Mouse (Mus musculus): ENCODE results near the gene Marcksl1. TPM values are rescaled to one million over a fixed set of nuclear protein-coding genes. Genes with fewer than 3 reads are reported as not detected.
A peak's percentile ranks its signal among the peaks of the same experiment; 100 is the strongest.
"Not testable (repeated sequence)": the region's sequence is repeated elsewhere in the genome, so short reads cannot be mapped to it uniquely, and the experiment has no call there.

Gene Marcksl1
- total and polyA plus RNA-seq, 3 experiments: 13.4 to 38.9 (median 18.7) TPM

DNA sequence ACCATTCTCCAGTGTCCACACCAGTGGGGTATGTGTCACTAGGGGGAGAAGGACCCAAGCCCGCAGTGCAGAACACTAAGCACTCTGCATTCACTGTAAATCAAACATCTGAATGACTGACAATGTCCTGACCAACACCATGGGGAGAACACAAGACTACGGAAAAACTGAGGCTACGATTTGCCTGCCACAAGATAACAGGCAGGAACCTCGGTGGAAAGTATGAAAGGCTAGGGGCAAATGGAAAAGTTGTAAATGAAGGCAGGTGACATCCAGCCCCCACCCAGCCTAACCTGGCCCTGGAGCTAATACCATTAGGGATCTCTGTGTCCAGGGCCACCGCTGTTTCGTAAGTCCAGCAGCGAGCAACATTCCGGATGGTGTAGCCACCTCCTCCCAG lies 5.1 kb downstream of the Marcksl1 start:
- no peak overlapping the region for H3K4me3 ChIP-seq (ENCODE audit: low read depth, low read length)
- no peak for TF ChIP-seq GATA2 (IDR thresholded peaks at IDR 0.05; ENCODE audit: borderline replicate concordance, low read depth, low read length)
- peaks cover 75% of the 10 kb centered on the region for H3K36me3 ChIP-seq (replicated peaks)
- peaks cover 13% of the 10 kb centered on the region; the same call in 1 of the 2 replicates for H3K27me3 ChIP-seq (ENCODE audit: insufficient read depth, low read length)
- DNase-seq (ENCODE audit: low spot score) (no peak), ATAC-seq (ENCODE audit: extremely low read depth, insufficient number of reproducible peaks, low FRiP score, poor library complexity, severe bottlenecking) (no peak)
- H3K4me1 ChIP-seq (ENCODE audit: insufficient read depth, low read depth, low read length): peaks cover 14% of the 10 kb centered on the region
- H3K9me3 ChIP-seq (replicated peaks): no peaks in the 10 kb centered on the region

DNA sequence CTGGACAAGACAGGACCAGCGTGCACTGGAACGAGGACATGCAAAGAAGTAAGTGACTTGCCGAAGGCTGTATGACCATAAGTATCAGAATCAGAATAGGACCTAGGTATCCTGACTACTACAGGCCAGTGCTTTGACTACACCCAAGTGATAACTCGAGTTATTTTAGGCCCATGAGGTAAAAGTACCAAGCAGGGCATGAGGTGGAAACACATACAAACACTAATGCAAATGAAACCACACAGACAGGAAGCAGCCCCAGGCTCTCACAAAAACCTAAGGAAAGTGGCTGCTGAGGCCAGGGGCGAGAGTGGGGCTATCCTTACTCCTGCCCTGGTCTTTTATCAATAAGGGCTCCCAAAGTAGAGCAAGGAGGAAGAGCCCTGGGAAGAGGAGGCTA lies 12.0 kb downstream of the Marcksl1 start:
- Histone ChIP-seq H3K4me1 (ENCODE audit: insufficient read depth, low read depth, low read length) (no peaks in the 10 kb centered on the region; the same call in 1 of the 2 replicates), H3K9me3 (replicated peaks) (no peaks in the 10 kb centered on the region), H3K36me3 (replicated peaks) (peaks cover 82% of the 10 kb centered on the region), H3K4me3 (ENCODE audit: low read depth, low read length) (no peak overlapping the region), H3K27me3 (ENCODE audit: insufficient read depth, low read length) (no peaks in the 10 kb centered on the region)
- TF ChIP-seq TAL1 (conservative IDR thresholded peaks at IDR 0.05; ENCODE audit: low read depth, low read length) (no peak), GATA2 (IDR thresholded peaks at IDR 0.05; ENCODE audit: borderline replicate concordance, low read depth, low read length) (no peak), GATA1 (IDR thresholded peaks at IDR 0.05; ENCODE audit: borderline replicate concordance, low read length) (no peak), POLR2AphosphoS5 (IDR thresholded peaks at IDR 0.05; ENCODE audit: insufficient replicate concordance, low read depth, low read length) (no peak), CTCF (IDR thresholded peaks at IDR 0.05; ENCODE audit: low read depth, low read length) (no peak)
- ATAC-seq (ENCODE audit: extremely low read depth, insufficient number of reproducible peaks, low FRiP score, poor library complexity, severe bottlenecking): no peak
- DNase-seq (ENCODE audit: low spot score): no peak

DNA sequence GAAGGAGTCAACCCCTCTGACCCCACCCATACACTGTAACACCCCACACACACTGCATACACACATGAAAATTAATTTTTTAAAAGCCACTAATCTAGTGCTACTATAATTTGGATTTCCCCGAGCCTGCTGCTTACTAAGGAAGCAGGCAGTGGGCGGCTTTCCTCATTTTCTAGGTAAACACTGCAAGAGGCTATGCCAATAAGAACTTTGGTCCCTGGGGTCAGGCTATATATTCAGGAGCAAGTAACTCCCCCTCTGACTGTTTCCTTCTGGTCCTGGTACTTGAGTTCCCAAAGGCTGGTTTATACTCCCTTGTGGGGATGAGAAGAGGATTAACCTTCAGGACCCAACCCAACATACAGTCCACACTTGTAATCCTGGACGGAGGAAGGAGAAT lies 12.5 kb downstream of the Marcksl1 start:
- TF ChIP-seq GATA2 (IDR thresholded peaks at IDR 0.05; ENCODE audit: borderline replicate concordance, low read depth, low read length) (no peak), POLR2AphosphoS5 (IDR thresholded peaks at IDR 0.05; ENCODE audit: insufficient replicate concordance, low read depth, low read length) (no peak), TAL1 (conservative IDR thresholded peaks at IDR 0.05; ENCODE audit: low read depth, low read length) (no peak), GATA1 (IDR thresholded peaks at IDR 0.05; ENCODE audit: borderline replicate concordance, low read length) (no peak), CTCF (IDR thresholded peaks at IDR 0.05; ENCODE audit: low read depth, low read length) (no peak)
- H3K27me3 ChIP-seq (ENCODE audit: insufficient read depth, low read length): no peaks in the 10 kb centered on the region
- no peak for DNase-seq (ENCODE audit: low spot score)
- no peaks in the 10 kb centered on the region; the same call in 1 of the 2 replicates for H3K4me1 ChIP-seq (ENCODE audit: insufficient read depth, low read depth, low read length)
- H3K4me3 ChIP-seq (ENCODE audit: low read depth, low read length): no peak overlapping the region
- H3K9me3 ChIP-seq (replicated peaks): no peaks in the 10 kb centered on the region
- H3K36me3 ChIP-seq (replicated peaks): peaks cover 83% of the 10 kb centered on the region
- no peak for ATAC-seq (ENCODE audit: extremely low read depth, insufficient number of reproducible peaks, low FRiP score, poor library complexity, severe bottlenecking)

DNA sequence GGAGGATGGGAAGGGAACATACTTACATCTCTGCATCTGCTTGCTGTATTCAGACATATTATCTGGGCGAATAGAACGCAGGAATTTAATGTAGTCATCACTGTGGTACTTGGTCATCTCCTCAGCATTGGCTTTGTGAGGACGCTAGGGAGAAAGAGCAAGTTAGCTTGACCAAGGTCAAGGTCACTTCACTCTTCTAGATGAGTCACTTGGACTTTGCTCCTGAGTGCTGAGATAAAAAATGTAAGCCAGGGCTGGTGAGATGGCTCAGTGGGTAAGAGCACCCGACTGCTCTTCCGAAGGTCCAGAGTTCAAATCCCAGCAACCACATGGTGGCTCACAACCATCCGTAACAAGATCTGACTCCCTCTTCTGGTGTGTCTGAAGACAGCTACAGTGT lies 15.5 kb downstream of the Marcksl1 start:
- not testable (repeated sequence) for H3K27me3 ChIP-seq (ENCODE audit: insufficient read depth, low read length); ATAC-seq (ENCODE audit: extremely low read depth, insufficient number of reproducible peaks, low FRiP score, poor library complexity, severe bottlenecking); H3K4me3 ChIP-seq (ENCODE audit: low read depth, low read length); H3K9me3 ChIP-seq (replicated peaks); H3K4me1 ChIP-seq (ENCODE audit: insufficient read depth, low read depth, low read length); DNase-seq (ENCODE audit: low spot score)
- peaks cover 78% of the 10 kb centered on the region for H3K36me3 ChIP-seq (replicated peaks)

DNA sequence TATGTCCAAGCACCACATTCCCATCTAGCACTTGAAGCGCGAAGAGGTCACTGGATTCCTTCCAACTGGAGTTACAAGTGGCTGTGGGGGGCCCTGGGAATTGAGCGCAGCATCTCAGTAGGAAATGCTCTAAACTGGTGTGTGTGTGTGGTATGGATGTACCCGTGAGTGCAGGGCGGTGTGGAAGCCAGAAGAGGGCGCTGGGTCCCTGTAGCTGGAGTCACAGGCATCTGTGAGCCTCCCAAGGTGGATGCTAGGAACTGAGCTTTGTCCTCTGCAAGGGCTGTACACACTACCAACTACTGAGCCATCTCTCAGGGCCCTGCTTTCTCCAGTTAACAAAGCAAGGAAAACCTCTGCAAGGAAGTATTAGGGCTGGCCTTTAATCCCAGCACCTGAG lies 26.6 kb downstream of the Marcksl1 start:
- Histone ChIP-seq H3K4me1 (ENCODE audit: insufficient read depth, low read depth, low read length) (peaks cover 42% of the 10 kb centered on the region), H3K36me3 (replicated peaks) (peaks cover 54% of the 10 kb centered on the region), H3K4me3 (ENCODE audit: low read depth, low read length) (no peak overlapping the region), H3K27me3 (ENCODE audit: insufficient read depth, low read length) (no peaks in the 10 kb centered on the region), H3K9me3 (replicated peaks) (no peaks in the 10 kb centered on the region)
- no peak for ATAC-seq (ENCODE audit: extremely low read depth, insufficient number of reproducible peaks, low FRiP score, poor library complexity, severe bottlenecking)
- no peak for DNase-seq (ENCODE audit: low spot score)
- TF ChIP-seq GATA2 (IDR thresholded peaks at IDR 0.05; ENCODE audit: borderline replicate concordance, low read depth, low read length): no peak
- 0 out of 2 replicates have a peak, but pooled peaks have one; percentile 15 for TF ChIP-seq CTCF (IDR thresholded peaks at IDR 0.05; ENCODE audit: low read depth, low read length)

DNA sequence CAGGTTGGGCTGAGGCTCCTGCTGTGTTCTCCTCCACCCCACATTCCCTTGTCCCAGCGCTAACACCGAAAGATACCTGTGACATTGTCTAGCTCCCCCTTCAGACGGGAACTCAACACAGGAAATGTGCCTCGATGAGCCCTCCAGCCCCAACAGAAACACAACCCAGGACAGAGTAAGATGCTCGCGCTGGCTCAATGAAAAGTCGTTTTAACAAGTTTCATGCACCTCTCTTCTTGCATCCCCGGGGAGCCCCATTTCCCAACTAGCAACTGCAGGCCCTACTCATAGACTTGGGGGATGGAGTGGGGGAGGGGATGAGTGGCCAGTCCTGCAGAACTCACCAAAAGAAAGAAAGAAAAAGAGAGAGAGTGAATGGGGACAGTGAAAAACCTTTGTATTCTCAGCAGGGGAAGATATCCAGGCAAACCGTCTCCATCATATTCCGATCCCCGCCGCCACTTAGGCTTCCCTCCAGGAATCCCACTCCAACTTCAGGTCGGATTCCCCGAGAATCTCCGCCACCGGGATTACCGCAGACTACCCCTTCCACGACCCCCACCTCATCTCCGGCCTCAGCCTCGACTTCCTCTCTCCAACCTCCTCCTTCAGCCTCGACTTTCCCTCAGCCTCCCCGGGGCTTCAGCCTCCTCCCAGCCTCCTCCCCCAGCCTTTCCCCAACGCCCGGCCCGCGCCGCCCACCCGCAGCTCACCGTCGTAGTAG lies 28.6 kb downstream of the Marcksl1 start:
- peak overlapping the region; percentile 90 for H3K4me3 ChIP-seq (ENCODE audit: low read depth, low read length)
- peak; percentile 30 for DNase-seq (ENCODE audit: low spot score)
- ATAC-seq (ENCODE audit: extremely low read depth, insufficient number of reproducible peaks, low FRiP score, poor library complexity, severe bottlenecking): no peak
- no peaks in the 10 kb centered on the region for H3K27me3 ChIP-seq (ENCODE audit: insufficient read depth, low read length)
- TF ChIP-seq GATA1 (IDR thresholded peaks at IDR 0.05; ENCODE audit: borderline replicate concordance, low read length) (no peak), CTCF (IDR thresholded peaks at IDR 0.05; ENCODE audit: low read depth, low read length) (peak; percentile 20; the same call in 1 of the 2 replicates)
- H3K4me1 ChIP-seq (ENCODE audit: insufficient read depth, low read depth, low read length): peaks cover 49% of the 10 kb centered on the region
- peaks cover 36% of the 10 kb centered on the region for H3K36me3 ChIP-seq (replicated peaks)
- H3K9me3 ChIP-seq (replicated peaks): no peaks in the 10 kb centered on the region

DNA sequence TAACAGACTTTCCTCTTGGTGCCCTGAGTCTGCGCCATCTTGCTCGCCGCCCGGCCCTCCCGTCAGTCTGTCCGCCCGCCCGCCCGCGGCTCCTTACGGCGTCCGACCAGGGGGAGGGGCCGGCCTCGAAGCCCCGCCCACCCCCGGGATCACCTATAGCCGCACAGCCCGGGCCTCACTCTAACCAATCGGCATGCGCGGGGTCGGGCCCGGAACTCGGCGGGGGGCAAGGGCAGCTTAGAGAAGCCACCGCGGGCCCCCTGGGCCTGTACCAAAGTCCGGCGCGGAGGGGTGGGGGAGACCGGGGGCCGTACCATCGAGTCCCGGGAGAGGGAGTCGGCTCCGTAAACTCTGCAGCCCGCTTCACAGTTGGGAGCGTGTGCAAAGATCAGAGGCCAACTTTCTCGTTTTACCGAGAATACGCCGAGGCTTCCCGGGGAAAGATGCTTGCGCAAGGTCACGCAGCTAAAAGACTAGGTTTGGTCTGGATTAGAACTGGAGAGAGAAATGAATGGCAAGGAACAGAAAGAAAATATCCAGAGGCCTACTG lies 29.3 kb downstream of the Marcksl1 start, which contains the start of gene Hdac1:
Gene Hdac1 (minus strand): TSS at position 122 of the 550 bp plus-strand sequence.
- H3K36me3 ChIP-seq (replicated peaks): peaks cover 29% of the 10 kb centered on the region
- TF ChIP-seq POLR2AphosphoS5 (IDR thresholded peaks at IDR 0.05; ENCODE audit: insufficient replicate concordance, low read depth, low read length) (no peak), GATA1 (IDR thresholded peaks at IDR 0.05; ENCODE audit: borderline replicate concordance, low read length) (no peak), TAL1 (conservative IDR thresholded peaks at IDR 0.05; ENCODE audit: low read depth, low read length) (no peak), CTCF (IDR thresholded peaks at IDR 0.05; ENCODE audit: low read depth, low read length) (no peak), GATA2 (IDR thresholded peaks at IDR 0.05; ENCODE audit: borderline replicate concordance, low read depth, low read length) (no peak)
- no peaks in the 10 kb centered on the region for H3K9me3 ChIP-seq (replicated peaks)
- DNase-seq (ENCODE audit: low spot score) (peak; percentile 100), ATAC-seq (ENCODE audit: extremely low read depth, insufficient number of reproducible peaks, low FRiP score, poor library complexity, severe bottlenecking) (peak; percentile 99)
- no peaks in the 10 kb centered on the region for H3K27me3 ChIP-seq (ENCODE audit: insufficient read depth, low read length)
- peak within 1 kb of the TSS; percentile 90 for H3K4me3 ChIP-seq (ENCODE audit: low read depth, low read length)
- H3K4me1 ChIP-seq (ENCODE audit: insufficient read depth, low read depth, low read length): peaks cover 53% of the 10 kb centered on the region

Measured in G1E (cell line).